Mouse (Mus musculus) thymus, postnatal 25 days (tissue): ENCODE results near the gene Ago1.
A peak's percentile ranks its signal among the peaks of the same experiment; 100 is the strongest.

Experiments used
- DNase-seq: peaks from one replicate; pipeline ENCODE4 v3.0.0; 2022

Gene Ago1

DNA sequence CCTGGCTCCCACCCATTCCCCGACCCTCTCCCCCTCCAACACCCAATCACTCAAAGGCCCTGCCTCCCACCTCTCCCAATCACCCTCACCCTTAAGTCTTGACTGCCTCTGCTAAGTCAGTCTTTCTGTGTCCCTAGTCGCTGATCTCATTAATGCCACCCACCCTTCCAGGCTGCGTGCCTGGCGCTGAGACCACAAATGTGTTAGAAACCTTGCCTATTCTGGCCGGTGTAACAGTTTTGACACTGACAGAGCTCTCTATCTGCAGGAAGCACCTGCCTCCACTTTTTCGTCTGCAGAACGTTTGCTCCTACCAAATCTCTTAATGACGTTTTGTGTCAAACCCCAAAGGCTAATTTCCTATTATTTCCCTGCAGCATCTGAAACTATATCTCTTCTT is 542 bp upstream of the Ago1 start:
- DNase-seq = no peak

DNA sequence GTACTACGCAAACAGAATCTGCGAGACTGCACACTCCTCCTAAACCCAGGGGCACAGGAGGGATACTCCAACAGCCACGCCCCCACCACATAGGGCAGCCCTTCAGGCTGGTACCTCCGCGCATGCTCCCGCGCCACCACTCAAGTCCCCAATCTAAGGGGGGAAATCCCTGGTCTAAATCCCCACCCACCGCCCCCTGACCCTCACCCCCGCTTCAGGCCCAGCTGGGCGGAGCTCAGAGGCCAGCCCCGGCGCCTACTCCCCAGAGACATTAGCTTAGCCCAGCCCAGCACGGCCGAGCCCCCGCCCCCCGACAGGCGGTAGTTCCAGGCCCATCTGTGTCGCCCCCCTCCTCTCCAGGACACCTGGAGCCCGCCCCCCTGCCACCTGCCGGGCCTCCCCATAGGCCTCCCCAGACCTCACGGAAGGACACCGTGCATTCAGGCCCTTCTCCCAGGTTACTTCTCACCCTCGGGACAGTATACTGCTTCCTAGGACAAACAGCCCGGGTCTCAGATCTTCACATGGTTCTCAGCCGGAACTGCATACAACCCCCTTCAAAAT is 580 bp downstream of the Ago1 start:
- peak; percentile 76 for DNase-seq

DNA sequence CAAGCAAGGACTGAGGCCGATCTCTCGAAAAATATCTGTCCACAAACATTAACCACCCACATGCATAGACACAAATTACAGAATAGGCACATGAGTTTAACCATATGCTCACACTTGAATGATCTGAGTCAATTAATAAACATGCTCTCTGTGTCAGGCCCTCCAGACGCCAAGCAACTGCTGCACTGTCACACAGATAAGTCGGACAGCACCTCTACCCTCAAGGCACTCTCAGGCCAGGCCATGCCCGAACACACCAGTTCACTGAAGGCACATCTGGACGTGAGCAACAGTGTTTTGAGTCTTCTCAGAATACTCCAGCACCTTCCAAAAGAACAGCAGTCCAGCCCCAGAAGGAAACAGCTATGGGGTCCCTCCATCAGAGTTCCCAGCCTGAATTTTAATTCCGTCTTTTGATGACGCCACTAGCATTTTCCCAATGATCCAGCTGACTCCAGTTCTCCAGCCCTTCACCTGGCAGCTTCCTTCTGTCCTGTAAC is 2.1 kb downstream of the Ago1 start:
- DNase-seq = no peak

DNA sequence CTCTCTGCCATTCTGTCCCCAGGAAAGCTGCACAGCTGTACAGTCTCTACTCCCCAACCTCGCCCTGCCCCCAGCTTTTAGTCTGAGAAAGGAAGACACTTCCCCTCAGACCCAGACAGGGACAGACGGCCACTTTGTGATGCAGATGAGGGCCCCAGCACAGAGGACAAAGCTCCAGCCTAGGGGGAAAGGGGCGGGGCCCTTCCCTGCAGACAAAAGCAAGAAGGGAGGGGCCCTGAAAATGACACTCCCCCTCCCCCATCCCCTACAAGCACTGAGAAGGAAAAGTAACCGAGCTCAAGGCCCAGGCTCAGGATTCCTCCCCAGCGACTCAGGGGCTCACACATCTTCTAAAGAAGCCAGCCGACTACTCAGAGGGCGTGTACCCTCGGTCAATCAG is 2.5 kb downstream of the Ago1 start:
- peak; percentile 30 for DNase-seq

DNA sequence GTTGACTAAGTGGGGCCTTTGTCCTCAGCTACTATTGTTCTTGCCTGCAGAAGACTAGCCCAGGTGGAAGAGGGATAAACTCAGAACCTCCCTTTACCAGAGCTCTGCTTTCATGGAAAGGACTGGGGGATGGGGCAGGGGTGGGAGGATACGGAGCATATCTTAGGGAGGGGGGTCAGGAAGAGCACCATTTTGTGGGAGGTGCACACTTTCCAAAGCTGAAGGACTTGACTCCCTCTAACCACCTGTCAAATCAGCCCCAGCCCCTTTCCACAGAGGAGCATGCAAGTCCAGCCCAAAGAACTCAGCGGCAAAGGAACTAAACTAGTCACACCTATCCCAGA is 3.5 kb downstream of the Ago1 start:
- no peak for DNase-seq

DNA sequence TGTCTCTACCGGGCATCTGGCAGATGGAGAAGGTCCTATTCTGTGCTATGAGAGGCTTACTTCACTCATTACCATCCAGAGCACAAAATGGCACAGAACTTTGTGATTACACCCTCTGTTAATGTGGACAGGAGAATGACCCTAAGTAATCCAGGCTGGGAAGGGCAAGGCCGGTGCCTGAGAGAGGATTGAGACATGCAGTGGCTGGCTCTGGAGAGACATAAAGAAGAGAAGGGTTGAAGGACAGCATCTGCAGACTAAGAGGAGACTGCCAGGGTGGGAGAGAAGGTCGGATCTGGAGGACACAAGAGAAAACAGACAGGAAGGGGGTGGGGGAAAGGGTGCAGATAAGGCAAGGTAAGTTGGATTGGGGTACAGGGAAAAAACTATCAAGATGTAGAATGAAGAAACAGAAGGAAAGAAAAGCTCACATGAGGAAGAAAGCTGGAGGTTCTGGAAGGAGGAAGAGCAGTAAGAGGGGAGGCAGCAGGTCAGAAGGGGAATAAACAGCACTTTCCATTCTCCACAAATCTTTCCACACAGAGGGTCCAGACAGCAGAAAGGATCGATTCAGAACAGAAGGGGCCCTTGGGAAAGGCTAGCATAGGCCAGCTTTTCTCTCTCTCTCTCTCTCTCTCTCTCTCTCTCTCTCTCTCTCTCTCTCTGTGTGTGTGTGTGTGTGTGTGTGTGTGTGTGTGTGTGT is 4.0 kb downstream of the Ago1 start:
- DNase-seq = no peak

DNA sequence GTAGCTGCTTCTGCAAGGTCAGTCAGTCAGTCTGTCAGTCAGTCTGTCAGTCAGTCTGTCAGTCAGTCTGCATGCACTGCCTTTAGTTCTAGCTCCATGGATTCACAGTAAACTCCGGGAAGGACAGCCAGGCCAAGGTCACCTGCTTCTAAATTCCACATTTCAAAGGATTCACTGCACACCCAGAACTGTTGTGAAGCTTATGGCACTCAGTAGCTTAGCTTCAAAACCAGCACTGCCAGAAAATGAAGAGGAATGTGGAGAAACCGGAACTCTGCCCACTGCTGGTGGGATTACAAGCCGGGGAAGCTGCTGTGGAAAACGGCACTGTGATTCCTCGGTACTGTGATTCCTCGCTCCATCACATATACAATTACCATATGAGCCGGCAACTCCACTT is 12.9 kb downstream of the Ago1 start:
- no peak for DNase-seq

DNA sequence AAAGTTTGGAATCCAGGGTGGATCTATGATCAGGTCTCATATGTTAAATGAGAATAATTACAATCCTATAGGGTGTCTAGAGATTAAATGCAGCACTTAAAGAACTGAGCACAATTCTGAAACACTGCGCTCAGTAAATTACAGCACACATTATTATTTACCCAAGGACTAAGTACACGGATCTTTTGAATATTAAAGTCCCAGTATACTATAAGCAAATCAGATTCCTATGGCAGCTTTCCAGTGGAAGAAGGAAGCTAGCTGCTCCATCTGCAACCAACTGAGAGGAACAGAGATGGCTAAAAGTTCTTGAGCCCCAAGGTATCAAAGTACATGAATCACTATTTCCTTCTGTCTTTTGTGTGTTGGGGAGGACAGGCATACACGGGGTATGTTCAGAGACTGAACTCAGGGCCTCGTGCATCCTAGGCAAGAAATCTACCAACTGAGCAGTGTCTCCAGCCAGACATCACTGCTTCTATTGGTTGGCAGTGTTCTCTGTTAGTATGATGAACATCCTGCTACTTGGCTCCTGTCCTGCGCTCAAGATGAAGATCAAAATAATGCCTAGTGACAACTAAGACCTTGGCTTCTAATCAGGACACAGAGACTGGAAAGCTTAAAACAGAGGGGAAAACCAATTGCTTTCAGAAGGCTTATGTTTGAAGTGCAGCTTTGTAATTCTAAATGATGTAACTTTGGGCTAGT is 13.7 kb downstream of the Ago1 start:
- DNase-seq = no peak

DNA sequence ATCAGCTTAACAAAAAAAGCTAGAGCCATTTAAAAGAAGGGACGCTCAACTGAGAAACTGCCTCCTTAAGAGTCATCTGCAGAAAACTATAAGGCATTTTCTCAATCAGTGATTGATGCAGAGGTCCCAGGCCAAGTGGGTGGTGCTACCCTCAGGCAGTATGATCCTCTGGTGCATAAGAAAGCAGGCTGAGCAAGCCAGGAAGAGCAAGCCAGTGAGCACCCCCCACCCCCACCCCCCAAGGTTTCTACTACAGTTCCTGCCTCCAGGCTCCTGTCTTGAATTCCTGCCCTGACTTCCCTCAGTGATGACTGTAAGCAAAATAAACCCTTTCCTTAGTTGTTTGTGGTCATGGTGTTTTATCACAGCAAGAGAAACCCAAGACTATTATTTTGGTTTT is 18.1 kb downstream of the Ago1 start:
- no peak for DNase-seq

DNA sequence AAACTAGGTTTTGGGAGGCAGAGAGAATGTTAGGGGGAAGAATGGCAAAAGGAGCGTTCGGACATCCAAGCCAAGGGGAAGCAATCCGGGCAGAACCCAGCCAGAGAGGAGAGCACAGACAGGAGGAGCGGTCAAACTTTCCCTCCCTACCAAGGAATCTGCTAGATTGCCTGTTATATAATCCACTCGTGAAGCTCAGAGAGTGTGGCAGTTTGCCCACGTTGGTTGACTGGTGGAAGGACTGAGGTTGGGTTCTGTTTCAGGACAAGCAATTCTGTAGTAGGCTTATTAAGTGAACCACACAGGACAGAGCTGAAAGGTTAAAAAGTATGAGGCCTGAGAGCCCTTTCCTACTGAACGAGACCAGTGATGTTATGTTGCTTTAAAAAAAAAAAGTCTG is 21.3 kb downstream of the Ago1 start:
- no peak for DNase-seq

DNA sequence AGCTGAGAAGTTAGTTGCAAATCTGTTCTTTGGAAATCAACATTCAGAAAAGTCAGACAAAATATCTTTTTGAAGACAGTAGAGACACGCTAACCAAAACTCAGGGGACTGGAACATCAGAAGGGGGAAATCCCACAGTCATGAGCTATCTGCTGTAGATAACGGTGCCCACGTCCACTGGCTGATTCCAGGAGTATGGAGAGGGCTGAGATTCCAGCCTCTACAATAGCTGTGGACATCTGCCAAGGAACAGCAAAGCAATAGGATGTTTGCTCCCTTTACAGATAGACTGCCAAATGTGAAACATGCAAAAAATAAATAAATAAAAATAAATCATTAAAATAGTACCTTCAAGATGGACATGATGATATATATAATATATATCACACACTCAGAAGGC is 23.9 kb downstream of the Ago1 start:
- DNase-seq = no peak

DNA sequence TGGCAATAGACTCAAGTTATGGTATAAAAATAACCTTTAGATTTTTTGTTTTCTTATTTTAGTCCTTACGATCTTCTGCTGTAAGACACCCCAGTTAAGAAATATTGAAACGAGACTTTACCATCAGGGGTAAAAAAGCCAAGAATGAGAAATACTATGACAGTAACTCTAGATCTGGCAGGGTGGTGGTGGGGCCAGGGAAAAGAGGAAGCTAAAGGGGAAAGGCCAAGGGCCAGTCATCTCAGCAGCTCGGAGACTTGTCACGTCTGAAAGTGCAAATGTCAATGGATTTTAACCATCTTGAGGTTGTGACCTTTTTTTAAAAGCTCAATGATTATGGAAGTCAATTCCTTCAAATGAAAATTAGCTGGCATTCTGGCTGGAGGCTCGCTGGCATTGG is 30.1 kb downstream of the Ago1 start:
- DNase-seq = no peak

DNA sequence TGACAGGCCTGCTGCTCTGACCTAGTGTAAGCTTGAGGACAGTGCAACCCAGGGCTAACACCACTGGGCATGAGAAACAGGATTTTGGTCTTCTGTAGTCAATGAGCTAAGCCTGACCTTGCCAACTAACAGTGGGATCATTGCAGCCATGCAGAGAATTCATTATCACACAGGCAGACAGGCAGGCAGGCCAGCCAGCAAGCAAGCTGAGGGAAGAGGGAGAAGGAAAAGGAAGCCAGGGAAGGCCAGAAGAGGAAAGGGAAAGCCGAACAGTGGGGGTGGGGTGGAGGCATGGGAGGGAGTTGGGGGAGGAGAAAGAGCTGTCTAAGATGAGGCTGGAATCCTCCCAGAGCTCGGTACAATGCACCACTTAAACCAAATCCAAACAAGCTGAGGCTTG is 32.1 kb downstream of the Ago1 start:
- DNase-seq = no peak

DNA sequence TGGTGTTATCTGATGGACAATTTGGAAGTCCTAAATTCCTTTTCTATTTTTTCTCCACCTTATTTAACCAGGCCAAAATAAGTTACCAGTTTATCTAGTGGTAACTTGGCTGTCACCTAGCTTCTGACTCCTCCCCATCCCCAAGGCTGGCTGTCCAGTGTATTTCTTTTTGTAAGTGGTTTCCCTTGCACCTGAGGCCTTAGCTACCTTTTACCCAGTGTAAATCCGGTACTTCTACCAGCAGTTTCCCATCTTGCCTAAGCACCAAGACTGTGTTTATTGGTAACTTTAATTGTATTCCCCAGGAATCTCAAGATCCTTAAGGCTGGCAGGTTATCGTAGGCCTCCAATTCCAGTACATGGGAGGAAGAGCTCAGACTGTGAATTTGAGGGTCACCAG is 34.3 kb downstream of the Ago1 start:
- no peak for DNase-seq

DNA sequence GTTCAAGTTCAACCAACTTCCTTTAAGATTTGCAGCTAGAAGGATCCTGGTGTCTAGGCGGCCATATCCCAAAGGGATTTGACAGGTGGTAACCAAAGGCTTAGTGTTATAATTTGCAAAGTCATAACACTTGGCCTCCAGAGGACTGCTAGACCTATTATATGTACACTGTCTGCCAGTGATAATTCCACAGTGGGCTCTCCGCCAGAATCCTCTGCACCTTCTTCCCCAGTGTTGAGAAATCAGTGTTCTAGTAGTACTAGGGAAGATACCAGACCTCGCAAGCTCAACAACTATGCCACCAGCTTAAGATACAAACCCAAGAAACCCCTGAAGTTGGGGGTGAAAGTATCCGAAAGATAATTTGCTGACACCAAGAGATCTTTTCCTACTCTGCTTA is 35.2 kb downstream of the Ago1 start:
- no peak for DNase-seq

DNA sequence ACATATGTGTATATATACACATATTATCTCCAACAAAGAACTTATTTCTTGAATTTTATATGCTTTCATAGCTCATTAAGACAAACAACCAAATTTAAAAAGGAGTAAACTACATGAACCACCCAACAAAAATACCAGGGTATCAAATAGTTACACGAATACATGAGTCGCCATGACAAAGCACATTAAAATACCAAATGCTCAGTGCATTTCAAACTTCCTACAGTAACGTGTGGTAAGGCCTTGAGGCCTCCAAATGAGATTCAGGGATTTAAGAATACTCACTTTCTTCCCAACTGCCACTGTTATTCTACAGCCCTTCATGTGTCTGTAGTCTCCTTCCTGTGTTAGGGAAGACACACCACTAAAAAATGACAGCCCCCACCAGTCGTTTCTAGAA is 36.6 kb downstream of the Ago1 start:
- DNase-seq = no peak

DNA sequence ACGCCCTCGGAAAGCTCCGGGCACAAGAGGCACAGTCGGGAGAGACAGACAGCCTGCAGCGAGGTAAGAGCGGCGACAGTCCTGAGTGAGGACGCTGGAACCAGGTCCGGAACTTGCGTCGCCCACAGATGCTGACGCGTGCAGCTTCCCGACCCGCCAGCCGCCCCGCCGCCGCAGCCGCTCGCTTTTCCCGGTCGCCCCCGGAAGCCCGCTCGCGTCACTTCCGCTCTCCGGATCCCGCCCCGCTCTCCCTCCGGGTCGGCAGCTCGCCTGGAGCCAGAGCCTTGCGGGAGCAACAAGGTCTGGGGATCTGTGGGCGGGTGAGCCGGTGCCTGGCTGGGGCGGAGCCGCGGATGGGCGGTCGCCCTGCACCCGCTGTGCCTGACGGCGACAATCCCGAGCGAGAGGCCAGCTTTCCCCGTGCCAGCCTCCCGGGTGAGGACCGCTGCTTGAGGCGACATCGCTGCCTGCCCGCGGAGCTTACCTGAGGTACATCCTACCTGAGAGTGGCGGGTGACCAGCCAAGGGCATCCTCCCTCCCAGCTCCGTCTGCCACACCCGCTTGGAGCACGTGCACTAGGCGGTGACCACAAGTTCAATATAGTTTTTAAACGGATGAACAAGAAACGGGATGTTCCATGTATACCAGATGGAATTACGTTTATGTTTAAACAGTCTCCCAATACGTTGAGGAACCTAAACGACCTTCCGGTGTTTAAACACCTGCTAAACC is 38.9 kb downstream of the Ago1 start, which contains the start of gene Ago3:
Ago3 (minus strand) TSS at position 210 of the 733 bp plus-strand sequence.
- peak; percentile 94 for DNase-seq

DNA sequence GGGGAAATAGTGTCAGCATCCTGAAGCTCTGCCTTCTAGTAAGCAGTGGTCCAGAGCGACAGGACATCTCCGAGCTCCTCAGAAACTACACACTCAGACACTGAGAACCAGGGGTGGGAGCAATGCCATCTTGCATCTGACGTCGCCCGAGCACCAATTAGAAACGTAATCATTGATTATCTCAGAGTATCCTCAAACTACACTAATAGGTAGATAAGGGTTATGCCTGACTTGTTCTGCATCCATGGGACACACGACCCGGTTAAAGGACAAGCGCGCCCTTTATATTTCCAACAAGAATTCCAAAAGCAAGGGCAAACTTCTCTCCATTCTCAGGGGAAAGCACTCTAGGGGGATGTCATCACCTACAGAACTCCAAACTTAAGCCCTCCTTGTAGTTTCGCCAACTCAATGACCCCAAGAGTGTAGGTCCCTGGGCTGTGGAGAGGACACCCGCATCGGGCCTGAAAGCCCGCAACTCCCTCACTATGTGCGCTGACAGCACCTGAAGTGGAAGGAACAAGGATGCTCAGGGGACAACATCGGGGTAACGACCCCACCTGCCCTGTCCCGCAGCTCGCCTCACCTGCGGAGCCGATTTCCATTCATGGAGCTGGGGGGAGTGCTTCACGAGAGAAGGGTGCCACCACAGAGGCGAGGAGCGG is 39.6 kb downstream of the Ago1 start:
- DNase-seq = peak; percentile 5

DNA sequence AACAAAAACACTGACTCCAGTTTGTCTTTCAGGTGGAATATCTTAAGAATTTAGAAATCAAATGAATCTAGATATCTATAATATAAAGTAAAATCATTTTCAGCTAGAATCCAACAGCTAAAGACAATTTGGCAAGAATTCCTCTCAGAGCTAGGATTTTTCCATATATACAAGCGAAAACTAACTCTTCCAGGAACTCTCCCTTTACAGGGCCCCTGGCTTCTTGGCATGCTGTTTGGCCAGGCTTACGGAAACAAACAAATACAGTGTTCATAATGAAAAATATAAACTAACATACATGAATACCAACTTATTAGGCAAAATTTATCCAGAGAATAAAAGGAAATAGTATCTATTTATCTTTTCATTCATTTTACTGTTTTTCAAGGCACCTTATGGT is 44.5 kb downstream of the Ago1 start:
- DNase-seq = no peak

DNA sequence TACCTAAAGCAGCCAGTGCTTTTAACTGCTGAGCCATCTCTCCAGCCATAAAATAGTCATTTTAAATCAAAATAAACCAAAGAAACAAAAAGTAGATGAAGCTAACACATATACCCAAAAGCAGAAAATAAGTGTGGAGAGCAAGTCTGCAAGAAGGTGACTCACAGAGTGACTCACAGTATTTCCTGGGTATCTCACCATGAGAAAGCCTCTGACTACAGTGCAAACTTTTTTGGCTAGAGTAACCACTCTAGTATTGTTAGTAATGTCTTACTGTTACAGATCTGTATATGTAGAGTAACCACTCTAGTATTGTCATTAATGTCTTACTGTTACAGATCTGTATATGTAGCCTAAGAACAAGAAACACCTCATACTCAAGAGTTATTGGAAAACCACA is 52.7 kb downstream of the Ago1 start:
- DNase-seq = no peak

DNA sequence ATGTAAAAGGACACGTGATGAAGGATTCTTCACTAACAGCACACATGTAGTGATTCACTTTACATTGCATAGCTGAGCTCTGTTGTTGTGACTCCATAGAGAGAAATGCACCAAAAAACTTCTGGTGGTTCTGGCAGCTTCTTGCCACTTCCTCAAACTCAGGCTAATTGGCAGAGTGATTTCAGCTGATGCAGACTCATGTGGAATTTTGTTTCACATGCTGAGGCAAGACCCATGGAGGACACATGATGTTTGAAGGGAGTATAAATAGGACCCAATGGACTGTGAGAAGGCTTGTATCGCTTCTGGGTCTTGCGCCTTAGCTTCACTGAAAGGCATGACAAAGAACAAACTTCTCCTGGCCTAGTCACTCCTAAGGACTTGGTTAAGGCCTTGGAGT is 55.9 kb downstream of the Ago1 start:
- no peak for DNase-seq
